Mouse (Mus musculus): Measurements from ENCODE around the gene Phyhipl.

Gene Phyhipl

GRCm38 (mm10) chr10:70631142-70631541 lies 24.6 kb downstream of the Phyhipl start:
- DNase-seq, result no peak

GRCm38 (mm10) chr10:70623461-70623860 lies 32.3 kb downstream of the Phyhipl start:
- no peak for DNase-seq

GRCm38 (mm10) chr10:70616377-70616776 lies 39.4 kb downstream of the Phyhipl start:
- DNase-seq, result no peak

DNA sequence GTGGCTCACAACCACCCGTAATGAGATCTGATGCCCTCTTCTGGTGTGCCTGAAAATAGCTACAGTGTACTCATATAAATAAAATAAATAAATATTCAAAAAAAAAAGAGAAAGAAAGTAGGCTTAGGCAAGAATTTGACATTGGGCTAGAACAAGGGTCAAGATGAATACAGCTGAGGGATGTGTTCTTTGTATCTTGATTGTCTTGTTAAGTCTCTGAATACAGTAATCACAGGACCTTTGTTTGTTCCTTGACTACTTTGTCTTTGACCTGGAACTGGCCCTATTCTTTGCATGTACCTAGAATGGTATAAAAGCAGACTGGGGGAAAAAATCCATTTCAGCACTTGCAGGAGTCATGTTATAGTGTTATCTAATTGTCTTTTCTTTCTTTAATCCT lies 44.1 kb downstream of the Phyhipl start:
- no peak for DNase-seq

GRCm38 (mm10) chr10:70599925-70600305 lies 55.9 kb downstream of the Phyhipl start:
- DNase-seq, result no peak

GRCm38 (mm10) chr10:70599126-70599924 lies 56.4 kb downstream of the Phyhipl start:
- peak; percentile 95 for DNase-seq

GRCm38 (mm10) chr10:70598516-70599125 lies 57.1 kb downstream of the Phyhipl start:
- peak; percentile 60 for DNase-seq

DNA sequence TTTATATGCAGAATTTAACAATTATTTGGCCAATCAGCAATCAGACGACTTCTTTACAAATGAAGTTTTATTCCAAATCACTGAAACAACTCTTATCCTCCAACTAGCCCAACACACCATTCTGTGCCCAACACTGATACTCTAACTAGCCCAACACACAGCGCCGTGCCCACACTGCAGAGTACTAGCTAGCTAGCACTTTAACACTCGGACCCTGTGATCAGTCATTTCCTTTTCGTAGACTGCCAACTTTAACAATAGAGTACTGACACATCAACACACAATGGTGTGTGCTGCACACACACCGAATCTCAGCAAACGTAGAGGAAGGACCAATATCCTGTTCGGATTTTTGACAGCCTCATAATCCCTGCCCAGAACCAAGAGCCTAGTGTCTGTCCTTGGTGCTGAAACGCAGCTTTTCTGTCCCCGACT lies 57.7 kb downstream of the Phyhipl start:
- DNase-seq, result peak; percentile 14

DNA sequence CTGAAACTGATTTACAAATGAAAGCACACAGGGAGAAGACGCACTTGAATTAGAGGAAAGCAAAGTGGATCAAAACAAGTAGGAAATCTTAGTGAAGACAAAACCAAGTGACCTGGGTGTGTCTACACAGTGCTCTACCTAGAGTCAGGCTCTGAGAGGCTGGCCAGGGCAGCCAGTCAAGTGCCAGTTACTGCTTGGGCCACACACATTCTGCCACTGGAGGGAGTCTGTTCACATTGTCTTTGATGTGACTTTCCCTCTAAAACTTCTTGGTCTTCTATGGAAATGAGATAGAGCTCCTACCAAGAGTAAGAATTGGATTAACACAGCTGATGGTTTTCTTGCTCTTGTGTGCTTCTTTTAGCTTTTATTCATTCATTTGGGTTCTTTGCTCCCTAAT lies 61.8 kb downstream of the Phyhipl start:
- peak; percentile 10 for DNase-seq

- DNase-seq, result no peak
Observed at GRCm38 (mm10) chr10:70586876-70587405, 68.8 kb downstream of the Phyhipl start.

DNA sequence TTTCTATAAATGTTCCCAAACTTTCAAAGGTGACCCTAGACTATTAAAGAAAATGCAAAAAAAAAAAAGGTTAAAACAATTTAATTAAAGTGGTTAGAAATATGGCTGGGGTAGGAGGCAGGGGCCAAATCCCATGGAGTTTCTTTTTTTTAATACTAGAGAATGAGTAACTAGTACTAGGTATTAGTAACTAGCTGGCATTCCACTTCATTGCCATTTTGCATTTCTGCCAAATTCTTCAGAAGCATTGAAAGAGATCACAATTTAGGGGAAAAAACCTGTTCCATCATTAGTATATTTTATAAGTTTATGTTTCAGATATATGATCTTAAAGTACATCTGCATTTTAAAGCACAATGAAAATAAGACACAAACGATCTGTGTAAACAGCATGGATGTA lies 71.6 kb downstream of the Phyhipl start:
- DNase-seq, result no peak

DNA sequence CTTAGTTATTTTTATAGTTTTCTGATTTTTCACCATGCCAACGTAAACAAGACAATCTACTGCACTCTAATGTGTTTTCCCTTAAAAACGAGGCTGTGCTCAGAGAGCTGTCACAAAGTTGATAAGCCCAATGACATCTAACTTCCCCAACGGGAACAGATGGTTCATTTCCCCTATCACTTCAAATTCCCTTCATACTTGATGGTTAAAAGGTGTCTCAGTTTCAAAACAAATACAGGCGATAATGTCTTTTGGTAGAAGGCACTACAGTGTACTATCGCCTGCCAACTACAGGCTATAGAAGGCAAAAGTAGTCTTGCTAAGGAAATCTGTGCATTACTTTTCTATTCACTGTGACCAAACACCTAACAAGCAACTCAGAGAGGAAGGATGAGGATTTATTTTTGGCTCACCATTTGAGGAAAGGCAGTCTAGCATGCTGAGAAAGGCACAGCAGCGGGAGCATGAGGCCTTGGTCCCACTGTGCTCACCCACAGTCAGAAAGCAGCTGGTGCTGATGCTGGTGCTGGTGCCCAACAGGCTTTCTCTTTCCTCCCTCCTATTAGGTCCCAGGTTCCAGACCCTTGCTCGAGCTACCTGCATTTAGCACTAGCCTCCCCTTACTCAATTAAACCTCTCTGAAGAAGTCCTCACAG lies 74.1 kb downstream of the Phyhipl start:
- no peak for DNase-seq

DNA sequence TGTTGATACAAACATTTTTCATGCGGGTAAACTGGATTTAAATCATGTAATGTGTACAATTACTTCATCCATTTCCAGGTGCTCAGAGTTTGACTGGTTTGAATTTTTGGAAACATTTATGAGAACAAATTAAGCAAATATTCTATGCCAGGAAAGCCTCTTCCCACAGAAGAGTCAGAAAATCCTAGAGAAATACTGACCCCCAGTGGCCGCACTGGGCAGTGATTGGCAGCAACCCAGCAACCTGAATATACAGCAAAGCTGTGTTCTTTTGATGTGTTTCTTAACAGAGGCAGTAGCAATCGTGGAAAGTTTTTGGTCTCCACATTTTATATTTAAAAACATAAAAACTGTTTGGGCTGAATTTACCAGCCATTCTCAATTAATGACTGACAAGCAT lies 92.1 kb downstream of the Phyhipl start:
- DNase-seq, result peak; percentile 70

- DNase-seq, result no peak
Observed at GRCm38 (mm10) chr10:70552531-70552930, 103.2 kb downstream of the Phyhipl start.

GRCm38 (mm10) chr10:70542857-70543256 lies 112.9 kb downstream of the Phyhipl start:
- no peak for DNase-seq

- no peak for DNase-seq
Observed at GRCm38 (mm10) chr10:70540456-70541195, 115.1 kb downstream of the Phyhipl start.

DNA sequence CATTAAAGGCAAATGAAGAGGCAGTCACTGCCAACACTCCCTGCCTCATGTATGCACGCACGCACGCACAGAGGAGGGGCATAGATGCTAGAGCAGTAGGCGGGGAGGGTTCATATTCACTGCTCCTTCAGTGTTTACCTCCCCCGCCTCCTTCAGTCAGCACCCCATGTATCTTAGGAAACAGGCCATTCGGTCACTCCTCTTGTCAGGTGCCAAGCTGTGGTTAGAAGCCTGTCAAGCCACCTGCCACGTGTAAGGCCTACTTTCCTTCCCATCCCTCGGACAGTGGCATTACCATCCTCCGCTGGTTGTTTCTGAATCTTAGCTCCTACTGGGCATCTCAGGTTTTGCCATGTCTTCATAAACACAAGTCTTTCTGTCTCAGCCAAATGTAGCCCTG lies 116.5 kb downstream of the Phyhipl start:
- no peak for DNase-seq

DNA sequence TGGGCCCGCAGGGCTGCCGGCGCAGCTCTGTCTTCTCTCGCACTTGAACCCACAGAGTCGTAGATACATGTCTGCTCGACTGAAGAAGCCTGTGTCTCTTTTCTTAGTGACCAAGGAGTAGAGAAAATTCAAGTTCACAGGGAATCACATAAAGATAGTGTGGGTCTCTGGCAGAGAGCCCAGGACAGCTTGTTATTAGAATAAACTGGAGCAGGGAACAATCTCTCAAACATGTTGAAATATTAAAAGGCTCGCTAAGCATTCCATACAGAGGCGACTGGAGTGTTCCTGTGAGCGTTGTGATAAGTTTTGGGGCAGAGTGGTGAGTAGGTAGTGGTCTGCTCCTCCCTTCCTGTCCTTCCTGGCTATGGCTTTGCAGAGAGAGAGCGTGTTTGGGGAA lies 118.1 kb downstream of the Phyhipl start:
- no peak for DNase-seq

GRCm38 (mm10) chr10:70535401-70535800 lies 120.4 kb downstream of the Phyhipl start:
- no peak for DNase-seq

- no peak for DNase-seq
Observed at GRCm38 (mm10) chr10:70534571-70534970, 121.2 kb downstream of the Phyhipl start.

- no peak for DNase-seq
Observed at GRCm38 (mm10) chr10:70533986-70534385, 121.8 kb downstream of the Phyhipl start.

- DNase-seq, result no peak
Observed at GRCm38 (mm10) chr10:70533301-70533781, 122.4 kb downstream of the Phyhipl start.

GRCm38 (mm10) chr10:70532249-70532648 lies 123.5 kb downstream of the Phyhipl start:
- peak; percentile 26 for DNase-seq
